Mouse (Mus musculus): ENCODE measurements around the gene Cpxm1. TPM values are rescaled to one million over a fixed set of nuclear protein-coding genes. Genes with fewer than 3 reads are reported as not detected.

Gene Cpxm1
- total RNA-seq, 4 experiments from 2014 or later, result 5.5 to 12.3 (median 7.9) TPM

Other genes with a start within 250 kb of the Cpxm1 start
- gene Snrpb, start 218.2 kb downstream of the Cpxm1 start, total RNA-seq (2022), result 100 to 1,000 TPM; 172 to 197 (median 177) TPM
- not detected for gene Tmc2, start 202.4 kb downstream of the Cpxm1 start, total RNA-seq (2022)
- gene Nop56, start 123.1 kb downstream of the Cpxm1 start, total RNA-seq (2022), result 100 to 1,000 TPM in 3 of 4 experiments, 10 to 100 TPM in 1; 80.0 to 120 (median 115) TPM
- gene Idh3b, start 113.0 kb downstream of the Cpxm1 start, total RNA-seq (2022), result 100 to 1,000 TPM; 268 to 359 (median 297) TPM
- gene Ebf4, start 102.4 kb downstream of the Cpxm1 start, total RNA-seq (2022), result 1 to 10 TPM; 4.2 to 8.4 (median 6.0) TPM
- gene Gm28372, start 7.7 kb upstream of the Cpxm1 start, total RNA-seq (2022), result not detected
- gene 1700020A23Rik, start 7.7 kb upstream of the Cpxm1 start, total RNA-seq (2022), result 1 to 10 TPM in 1 of 4 experiments, not detected in 3; 4.6 TPM
- not detected for gene Tmem239, start 8.9 kb upstream of the Cpxm1 start, total RNA-seq (2022)
- 10 to 100 TPM; 71.0 to 93.1 (median 71.7) TPM for gene Vps16, start 26.8 kb upstream of the Cpxm1 start, total RNA-seq (2022)
- 10 to 100 TPM; 17.4 to 24.5 (median 19.7) TPM for gene Pced1a, start 27.1 kb upstream of the Cpxm1 start, total RNA-seq (2022)
- gene Ptpra, start 52.7 kb upstream of the Cpxm1 start, total RNA-seq (2022), result 100 to 1,000 TPM; 150 to 167 (median 158) TPM
- gene Mrps26, start 166.2 kb upstream of the Cpxm1 start, total RNA-seq (2022), result 10 to 100 TPM; 61.0 to 68.6 (median 65.5) TPM
- gene Oxt, start 178.6 kb upstream of the Cpxm1 start, total RNA-seq (2022), result not detected
- not detected for gene Avp, start 185.0 kb upstream of the Cpxm1 start, total RNA-seq (2022)
- 10 to 100 TPM in 3 of 4 experiments, 1 to 10 TPM in 1; 8.5 to 13.6 (median 11.8) TPM for gene Fastkd5, start 232.5 kb upstream of the Cpxm1 start, total RNA-seq (2022)
- 1 to 10 TPM; 6.6 to 8.8 (median 7.7) TPM for gene Ubox5, start 232.5 kb upstream of the Cpxm1 start, total RNA-seq (2022)
- gene Lzts3, start 245.2 kb upstream of the Cpxm1 start, total RNA-seq (2022), result 10 to 100 TPM; 17.0 to 27.6 (median 21.1) TPM